Mouse (Mus musculus): ENCODE results near the gene Alk.

GRCm38 (mm10) chr17:72524839-72525238 lies 79.6 kb downstream of the Alk start:
- no peak for TF ChIP-seq CTCF (IDR thresholded peaks at IDR 0.05; ENCODE audit: borderline replicate concordance, insufficient read depth, low read length)
- no peak for TF ChIP-seq POLR2A (IDR thresholded peaks at IDR 0.05; ENCODE audit: low read depth, low read length)
